Mouse (Mus musculus) hindbrain, embryonic 14.5 days (tissue): Measurements from ENCODE around the gene Xlr4c. TPM values are rescaled to one million over a fixed set of nuclear protein-coding genes. Genes with fewer than 3 reads are reported as not detected.

ENCODE experiments used
- polyA plus RNA-seq: library from polyadenylated mRNA; unstranded; fragments of >200 nt; fragmentation: Nextera tagmentation; extraction: Ambion mirVana; gene quantifications from 2 replicates; pipeline ENCODE4 v1.2.1, GENCODE M21; 2014

Gene Xlr4c
- polyA plus RNA-seq, 1 experiment from 2014 or later = 0.16 TPM

Other genes starting within 250 kb of the Xlr4c start
- gene Pnma5, start 206.0 kb downstream of the Xlr4c start, polyA plus RNA-seq = not detected in 2 replicates
- 2.8 and 4.4 TPM in 2 replicates for gene Pnma3, start 178.3 kb downstream of the Xlr4c start, polyA plus RNA-seq
- gene Xlr4a, start 160.7 kb downstream of the Xlr4c start, polyA plus RNA-seq = not detected in 2 replicates
- 4.8 and 7.7 TPM in 2 replicates for gene Xlr3a, start 146.0 kb downstream of the Xlr4c start, polyA plus RNA-seq
- gene Gm14685, start 126.1 kb downstream of the Xlr4c start, polyA plus RNA-seq = 0.31 and 0.80 TPM in 2 replicates
- gene Xlr5b, start 94.3 kb downstream of the Xlr4c start, polyA plus RNA-seq = not detected in 2 replicates
- 0.59 TPM in 1 of 2 replicates, not detected in the other for gene DXBay18, start 93.7 kb downstream of the Xlr4c start, polyA plus RNA-seq
- not detected in 2 replicates for gene Spin2d, start 66.1 kb downstream of the Xlr4c start, polyA plus RNA-seq
- 21.1 and 42.4 TPM in 2 replicates for gene Xlr3b, start 50.9 kb downstream of the Xlr4c start, polyA plus RNA-seq
- 0.38 and 0.63 TPM in 2 replicates for gene Xlr4b, start 28.8 kb downstream of the Xlr4c start, polyA plus RNA-seq
- gene F8a, start 14.8 kb downstream of the Xlr4c start, polyA plus RNA-seq = 30.2 and 31.4 TPM in 2 replicates
- gene Xlr3c, start 22.3 kb upstream of the Xlr4c start, polyA plus RNA-seq = 0.23 and 0.46 TPM in 2 replicates
- gene Xlr5a, start 49.8 kb upstream of the Xlr4c start, polyA plus RNA-seq = not detected in 2 replicates
- gene Xlr5c, start 49.8 kb upstream of the Xlr4c start, polyA plus RNA-seq = not detected in 2 replicates
- not detected in 2 replicates for gene Gm45015, start 93.7 kb upstream of the Xlr4c start, polyA plus RNA-seq
- 12.1 and 13.6 TPM in 2 replicates for gene Zfp275, start 99.5 kb upstream of the Xlr4c start, polyA plus RNA-seq
- gene Gm18336, start 155.6 kb upstream of the Xlr4c start, polyA plus RNA-seq = not detected in 2 replicates
- 1.1 and 1.5 TPM in 2 replicates for gene Zfp92, start 168.0 kb upstream of the Xlr4c start, polyA plus RNA-seq
- not detected in 2 replicates for gene Trex2, start 192.2 kb upstream of the Xlr4c start, polyA plus RNA-seq
- gene Haus7, start 215.9 kb upstream of the Xlr4c start, polyA plus RNA-seq = 59.8 and 66.9 TPM in 2 replicates
- gene Bgn, start 240.5 kb upstream of the Xlr4c start, polyA plus RNA-seq = 35.0 and 40.7 TPM in 2 replicates